Mouse (Mus musculus) gastrocnemius, postnatal 14 days (tissue): Measurements from ENCODE around the gene Efr3b. TPM values are rescaled to one million over a fixed set of nuclear protein-coding genes. Genes with fewer than 3 reads are reported as not detected.
A peak's percentile ranks its signal among the peaks of the same experiment; 100 is the strongest.
"Not testable (repeated sequence)": the region's sequence is repeated elsewhere in the genome, so short reads cannot be mapped to it uniquely, and the experiment has no call there.

Experiments
- DNase-seq: peaks from one replicate; pipeline ENCODE4 v3.0.0; 2021; ENCODE audit warnings: mixed read lengths
- intact Hi-C: fragments of 180-260 bp; cut with DNase I; formaldehyde crosslinking; loops from one replicate; pipeline ENCODE4 v1.15.1; 2025; ENCODE audit warnings: low total_unique reads
- total RNA-seq, 2 experiments: library from RNA; stranded (reverse); gene quantifications; 2 replicates each; pipeline ENCODE4 v1.2.3; 2021

Gene Efr3b
- total RNA-seq, 2 experiments from 2014 or later, result 3.1 to 4.4 TPM

GRCm38 (mm10) chr12:3989943-3990342, 48.8 kb downstream of the Efr3b start:
- no peak for DNase-seq
- intact Hi-C loops, result no loop called here

GRCm38 (mm10) chr12:3984446-3984845, 54.3 kb downstream of the Efr3b start:
- intact Hi-C loops, result loop anchor here (2.0 to 5.0 kb wide), 2 partner anchors 57 to 94 kb away; no protein-coding TSS in a partner anchor
- DNase-seq, result no peak

- DNase-seq, result peak; percentile 64
- intact Hi-C loops, result loop anchor here (2.0 to 5.0 kb wide), 2 partner anchors 56 to 95 kb away; no protein-coding TSS in a partner anchor
Measured at GRCm38 (mm10) chr12:3983736-3984135, 55.0 kb downstream of the Efr3b start.

GRCm38 (mm10) chr12:3982257-3982656, 56.5 kb downstream of the Efr3b start:
- DNase-seq, result no peak
- intact Hi-C loops, result loop anchor here (5.0 kb wide), 1 partner anchor 55 kb away; no protein-coding TSS in a partner anchor

GRCm38 (mm10) chr12:3981350-3982131, 57.2 kb downstream of the Efr3b start:
- intact Hi-C loops, result loop anchor here (5.0 kb wide), 1 partner anchor 54 kb away; no protein-coding TSS in a partner anchor
- DNase-seq, result peak; percentile 88

- no peak for DNase-seq
- intact Hi-C loops, result loop anchor here (5.0 kb wide), 1 partner anchor 54 kb away; no protein-coding TSS in a partner anchor
Measured at GRCm38 (mm10) chr12:3980991-3981349, 57.7 kb downstream of the Efr3b start.

- DNase-seq, intact Hi-C loops: not testable (repeated sequence)
Measured at GRCm38 (mm10) chr12:3973169-3973568, 65.5 kb downstream of the Efr3b start.

- intact Hi-C loops, result no loop called here
- DNase-seq, result no peak
Measured at GRCm38 (mm10) chr12:3968380-3968779, 70.3 kb downstream of the Efr3b start.

- DNase-seq, result no peak
- intact Hi-C loops, result no loop called here
Measured at GRCm38 (mm10) chr12:3967196-3967595, 71.5 kb downstream of the Efr3b start.

- DNase-seq, result no peak
- intact Hi-C loops, result no loop called here
Measured at GRCm38 (mm10) chr12:3960553-3960952, 78.2 kb downstream of the Efr3b start.

GRCm38 (mm10) chr12:3959791-3960543, 78.7 kb downstream of the Efr3b start:
- DNase-seq, result peak; percentile 88
- intact Hi-C loops, result no loop called here

GRCm38 (mm10) chr12:3956351-3956750, 82.4 kb downstream of the Efr3b start:
- intact Hi-C loops, result no loop called here
- no peak for DNase-seq

GRCm38 (mm10) chr12:3955371-3955770, 83.3 kb downstream of the Efr3b start:
- DNase-seq, result no peak
- intact Hi-C loops, result no loop called here

- no peak for DNase-seq
- intact Hi-C loops, result no loop called here
Measured at GRCm38 (mm10) chr12:3954651-3955050, 84.1 kb downstream of the Efr3b start, which contains the start of gene Pomc. Gene Pomc, plus strand, starts transcription at chr12:3954951.

GRCm38 (mm10) chr12:3947503-3947902, 91.2 kb downstream of the Efr3b start:
- intact Hi-C loops, result no loop called here
- DNase-seq, result no peak

- intact Hi-C loops, result no loop called here
- DNase-seq, result no peak
Measured at GRCm38 (mm10) chr12:3944454-3945073, 94.2 kb downstream of the Efr3b start.

- no peak for DNase-seq
- intact Hi-C loops, result no loop called here
Measured at GRCm38 (mm10) chr12:3942026-3942425, 96.7 kb downstream of the Efr3b start.

GRCm38 (mm10) chr12:3930090-3930865, 108.4 kb downstream of the Efr3b start:
- DNase-seq, intact Hi-C loops: not testable (repeated sequence)

- intact Hi-C loops, result loop anchor here (5.0 to 10.0 kb wide), 3 partner anchors 53 to 276 kb away; no protein-coding TSS in a partner anchor
- DNase-seq, result peak; percentile 36
Measured at GRCm38 (mm10) chr12:3928841-3929240, 109.9 kb downstream of the Efr3b start.
